Mouse (Mus musculus) hindbrain, embryonic 10.5 days (tissue): ENCODE data around the gene Snhg11. TPM values are rescaled to one million over a fixed set of nuclear protein-coding genes. Genes with fewer than 3 reads are reported as not detected.

Experiments
- DNase-seq: peaks from one replicate; pipeline ENCODE4 v3.0.0-alpha.2; 2017; ENCODE audit warnings: low spot score
- H3K27ac ChIP-seq: fragments of 300-500 bp; sonication (generic); 2 replicates; pipeline ENCODE4 v1.5.1; 2016; ENCODE audit warnings: mild to moderate bottlenecking, moderate library complexity
- H3K27me3 ChIP-seq: fragments of 300-500 bp; sonication (generic); 2 replicates; pipeline ENCODE4 v1.6.1; 2016; ENCODE audit warnings: mild to moderate bottlenecking; ENCODE audit not compliant: poor library complexity, insufficient read depth, severe bottlenecking
- H3K36me3 ChIP-seq: fragments of 300-500 bp; sonication (generic); 2 replicates; pipeline ENCODE4 v1.6.1; 2016; ENCODE audit warnings: mild to moderate bottlenecking, moderate library complexity
- H3K4me1 ChIP-seq: fragments of 300-500 bp; sonication (generic); replicated peaks from 2 replicates; pipeline ENCODE4 v1.6.1; 2016; ENCODE audit warnings: mild to moderate bottlenecking
- H3K4me3 ChIP-seq: fragments of 300-500 bp; sonication (generic); 2 replicates; pipeline ENCODE4 v1.5.1; 2016; ENCODE audit warnings: mild to moderate bottlenecking, moderate library complexity
- H3K9me3 ChIP-seq: fragments of 300-500 bp; sonication (generic); 2 replicates; pipeline ENCODE4 v1.6.1; 2016; ENCODE audit warnings: mild to moderate bottlenecking, moderate library complexity
- WGBS: fragments of 180-500 bp; shearing (Covaris S2); methylation state at CpG from one replicate; pipeline ENCODE4 v1.1.7; 2016; 5-methylcytosine and 5-hydroxymethylcytosine counted together
- polyA plus RNA-seq: library from polyadenylated mRNA; unstranded; fragments of >200 nt; fragmentation: Nextera tagmentation; extraction: Ambion mirVana; gene quantifications from 2 replicates; pipeline ENCODE4 v1.2.1, GENCODE M21; 2016

The Snhg11 gene
- polyA plus RNA-seq, 1 experiment from 2014 or later, result 88.9 TPM

DNA sequence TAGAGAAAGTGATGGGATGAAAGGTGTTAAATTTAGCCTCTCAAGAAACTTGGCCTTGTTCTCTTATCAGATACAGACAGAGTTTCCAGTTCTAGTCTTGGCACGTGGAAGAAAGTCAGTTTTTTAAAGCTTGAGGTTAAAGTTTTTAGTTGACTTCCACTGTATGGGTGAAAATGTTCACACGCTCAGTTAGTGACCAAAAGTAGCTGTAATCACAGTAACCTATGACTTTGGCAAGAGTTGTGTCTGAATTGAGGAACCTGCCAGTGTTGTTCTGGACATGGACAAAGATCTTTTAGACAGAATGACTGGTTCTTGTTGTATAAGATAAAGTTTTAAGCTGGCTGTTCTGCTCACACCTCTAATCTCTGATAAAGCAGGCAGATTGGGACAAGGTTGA, 37.8 kb downstream of the Snhg11 start:
- H3K9me3 ChIP-seq, result no peaks in the 10 kb centered on the region
- H3K4me1 ChIP-seq, result peaks cover 25% of the 10 kb centered on the region
- no peaks in the 10 kb centered on the region for H3K27me3 ChIP-seq
- 89% methylated on average over 2 of the region's 2 CpGs for WGBS
- no peak overlapping the region for H3K27ac ChIP-seq
- H3K36me3 ChIP-seq, result no peaks in the 10 kb centered on the region
- no peak for DNase-seq
- H3K4me3 ChIP-seq, result no peak overlapping the region

DNA sequence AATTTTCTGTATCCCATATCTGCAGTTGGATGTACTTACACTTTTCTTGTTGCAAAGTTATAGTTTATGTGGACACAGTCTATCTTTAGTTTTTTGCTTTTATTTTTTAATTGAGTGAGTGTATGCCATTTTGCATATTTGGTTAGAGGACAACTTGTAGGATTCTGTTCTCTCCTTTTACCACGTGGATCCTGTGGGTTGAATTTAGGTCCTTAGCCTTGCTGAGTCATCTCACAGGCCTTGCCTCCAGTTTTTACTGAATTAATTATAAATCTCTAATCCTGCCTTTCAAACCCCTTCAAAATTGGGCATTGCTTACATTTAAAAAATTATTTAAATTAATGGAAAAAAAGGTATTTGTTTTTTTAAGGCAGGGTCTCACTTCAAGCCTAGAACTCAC, 40.4 kb downstream of the Snhg11 start:
- H3K4me1 ChIP-seq, result peaks cover 11% of the 10 kb centered on the region
- no peak overlapping the region for H3K4me3 ChIP-seq

DNA sequence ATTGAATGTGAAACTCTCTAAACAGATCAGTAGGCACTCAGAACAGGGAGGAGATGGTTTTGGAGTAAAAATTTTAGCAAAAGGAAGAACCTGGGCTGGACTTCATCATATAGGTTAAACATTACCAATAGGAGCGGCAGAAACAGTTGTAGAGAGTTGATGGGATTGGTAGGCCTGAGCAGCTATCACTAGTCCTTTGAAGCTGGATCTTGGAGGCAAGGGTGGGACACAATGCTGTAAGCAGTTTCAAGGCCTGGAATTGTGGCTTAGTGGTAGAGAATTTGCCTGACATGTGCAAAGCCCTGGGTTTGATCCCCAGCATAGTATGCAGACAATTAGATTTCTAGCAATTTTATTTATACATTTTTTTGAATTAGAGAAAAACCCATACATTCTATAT, 43.2 kb downstream of the Snhg11 start:
- no peaks in the 10 kb centered on the region for H3K27me3 ChIP-seq
- peaks cover 19% of the 10 kb centered on the region; the same call in 1 of the 2 replicates for H3K36me3 ChIP-seq
- WGBS, result 90% methylated on average over 1 of the region's 1 CpGs
- DNase-seq, result no peak
- no peaks in the 10 kb centered on the region for H3K9me3 ChIP-seq
- H3K4me1 ChIP-seq, result no peaks in the 10 kb centered on the region
- no peak overlapping the region for H3K4me3 ChIP-seq
- no peak overlapping the region for H3K27ac ChIP-seq

More for the DNA sequence above, 40.4 kb downstream of the Snhg11 start:
- Histone ChIP-seq H3K36me3 (no peaks in the 10 kb centered on the region), H3K27ac (no peak overlapping the region), H3K27me3 (no peaks in the 10 kb centered on the region), H3K9me3 (no peaks in the 10 kb centered on the region)
- 89% methylated on average over 1 of the region's 1 CpGs for WGBS
- DNase-seq, result no peak

Other genes with a start within 250 kb of the Snhg11 start
- 7.5 and 10.2 TPM in 2 replicates for gene Tgm2, start 229.2 kb upstream of the Snhg11 start, polyA plus RNA-seq
- gene D630003M21Rik, start 146.4 kb upstream of the Snhg11 start, polyA plus RNA-seq, result 3.7 and 4.9 TPM in 2 replicates
- gene Bpi, start 117.5 kb upstream of the Snhg11 start, polyA plus RNA-seq, result not detected in 2 replicates
- 2.2 and 3.4 TPM in 2 replicates for gene Lbp, start 69.1 kb upstream of the Snhg11 start, polyA plus RNA-seq
- 12.8 and 12.9 TPM in 2 replicates for gene Ralgapb, start 34.2 kb downstream of the Snhg11 start, polyA plus RNA-seq
- gene Adig, start 127.0 kb downstream of the Snhg11 start, polyA plus RNA-seq, result not detected in 2 replicates
- 0.27 TPM in 1 of 2 replicates, not detected in the other for gene Arhgap40, start 137.2 kb downstream of the Snhg11 start, polyA plus RNA-seq
- 0.35 and 1.4 TPM in 2 replicates for gene Slc32a1, start 235.1 kb downstream of the Snhg11 start, polyA plus RNA-seq
- 14.7 and 16.4 TPM in 2 replicates for gene Actr5, start 249.2 kb downstream of the Snhg11 start, polyA plus RNA-seq